Mouse (Mus musculus) layer of hippocampus, postnatal 14 days (tissue): ENCODE results near the gene AU040320. TPM values are rescaled to one million over a fixed set of nuclear protein-coding genes. Genes with fewer than 3 reads are reported as not detected.
A peak's percentile ranks its signal among the peaks of the same experiment; 100 is the strongest.

Experiments
- DNase-seq, 2 experiments: peaks; one replicate each; pipeline ENCODE4 v3.0.0; 2021 to 2022; ENCODE audit warnings: low spot score in 2 of 2, mixed read lengths in 1 of 2
- long read RNA-seq, 2 experiments: library from polyadenylated mRNA; stranded (forward); transcript quantifications; one replicate each; pipeline ENCODE4 v2.0.0; 2021
- total RNA-seq, 2 experiments: library from RNA; stranded (reverse); gene quantifications; 2 replicates each; pipeline ENCODE4 v1.2.3; 2021

Gene AU040320
- total RNA-seq = 10 to 100 TPM; 59.2 to 59.4 TPM
- long read RNA-seq, experiment 1, full-length matches to known transcripts = 32 of 48 reads
- long read RNA-seq, experiment 1, partial matches to known transcripts = 8 of 48 reads
- long read RNA-seq, experiment 1, other reads (novel, unspliced or antisense) = 8 of 48 reads
- long read RNA-seq, experiment 2, full-length matches to known transcripts = 36 of 51 reads
- long read RNA-seq, experiment 2, partial matches to known transcripts = 8 of 51 reads
- long read RNA-seq, experiment 2, other reads (novel, unspliced or antisense) = 7 of 51 reads

- DNase-seq = peak; percentile 98 to 99
Observed at GRCm38 (mm10) chr4:126753268-126754230, at the start of gene AU040320, which contains the start of gene Ncdn. AU040320 (plus strand) TSS chr4:126753544. Ncdn (minus strand) TSS chr4:126753438.

- no peak for DNase-seq
Observed at GRCm38 (mm10) chr4:126706630-126707438, 46.5 kb upstream of the AU040320 start.

- no peak for DNase-seq
Observed at GRCm38 (mm10) chr4:126707439-126707826, 45.9 kb upstream of the AU040320 start.

GRCm38 (mm10) chr4:126732111-126732510 lies 21.2 kb upstream of the AU040320 start:
- no peak for DNase-seq

GRCm38 (mm10) chr4:126732531-126733380 lies 20.6 kb upstream of the AU040320 start:
- no peak for DNase-seq

- DNase-seq = no peak
Observed at GRCm38 (mm10) chr4:126734001-126734603, 19.2 kb upstream of the AU040320 start.

- no peak for DNase-seq
Observed at GRCm38 (mm10) chr4:126734700-126735381, 18.5 kb upstream of the AU040320 start.

GRCm38 (mm10) chr4:126735382-126736000 lies 17.9 kb upstream of the AU040320 start:
- DNase-seq = no peak

- DNase-seq = no peak
Observed at GRCm38 (mm10) chr4:126736001-126736414, 17.3 kb upstream of the AU040320 start, which contains the start of gene Tfap2e. Tfap2e (minus strand) TSS chr4:126736240.

GRCm38 (mm10) chr4:126739966-126740676 lies 13.2 kb upstream of the AU040320 start:
- no peak for DNase-seq

GRCm38 (mm10) chr4:126741448-126741847 lies 11.9 kb upstream of the AU040320 start:
- DNase-seq = peak; percentile 91 to 94

GRCm38 (mm10) chr4:126742976-126743375 lies 10.4 kb upstream of the AU040320 start:
- DNase-seq = no peak

- no peak for DNase-seq
Observed at GRCm38 (mm10) chr4:126743713-126744112, 9.6 kb upstream of the AU040320 start.

- no peak for DNase-seq
Observed at GRCm38 (mm10) chr4:126744831-126745230, 8.5 kb upstream of the AU040320 start.

GRCm38 (mm10) chr4:126745506-126746193 lies 7.7 kb upstream of the AU040320 start:
- peak; percentile 71 to 72 for DNase-seq

- DNase-seq = no peak
Observed at GRCm38 (mm10) chr4:126746194-126746840, 7.0 kb upstream of the AU040320 start.

- DNase-seq = no peak
Observed at GRCm38 (mm10) chr4:126748381-126748780, 5.0 kb upstream of the AU040320 start.
